Comparison of ENCODE assay signal across 8 mouse cellular contexts in genomic region chr10:80074813-80075601, GRCm38 (mm10). TPM values are rescaled to one million over a fixed set of nuclear protein-coding genes. Genes with fewer than 3 reads are reported as not detected.
A peak's percentile ranks its signal among the peaks of the same experiment; 100 is the strongest.
DNase-seq lines count a peak whose midpoint lies in the region; ATAC-seq and TF ChIP-seq lines count a peak whose summit lies in the region.

No protein-coding gene starts in this region.

- peaks cover 16% of the 10 kb centered on the region; the same call in 1 of the 2 replicates for H3K36me3 ChIP-seq in ES-E14 (ENCODE audit: control insufficient read depth, insufficient read depth, low read length, poor library complexity, severe bottlenecking)
- H3K36me3 ChIP-seq in heart, embryonic 12.5 days, result peaks cover 30% of the 10 kb centered on the region
- H3K36me3 ChIP-seq in kidney, postnatal 0 days (ENCODE audit: insufficient read depth, low read length), result peaks cover 10% of the 10 kb centered on the region; the same call in 1 of the 2 replicates

- DNase-seq in B cell, adult 2 months, result peak; percentile 88 to 90
- DNase-seq in ES-E14 (ENCODE audit: low read depth, low spot score), result peak; percentile 56
- DNase-seq in embryo, embryonic 10.5 days (ENCODE audit: low spot score), result peak; percentile 38
- peak; percentile 85 for DNase-seq in kidney, postnatal 0 days (ENCODE audit: low spot score)
- DNase-seq in lung, adult 18-20 months, result peak; percentile 92 to 95
- DNase-seq in right cerebral cortex, postnatal 10 days (ENCODE audit: low spot score in 2 of 2), result peak; percentile 63 to 72
- DNase-seq in testis, postnatal 14 days (ENCODE audit: low spot score), result no peak

- peak overlapping the region; percentile 67 for H3K4me2 ChIP-seq in heart, embryonic 12.5 days
- H3K4me2 ChIP-seq in kidney, postnatal 0 days (ENCODE audit: low read length), result peak overlapping the region; percentile 39

- in situ Hi-C loops in ES-E14 (cut with MboI; ENCODE audit: low sequenced_read_pairs in 2 of 2, unreplicated experiment in 2 of 2), result no loop called here

- no peaks in the 10 kb centered on the region for H3K27me3 ChIP-seq in heart, embryonic 12.5 days (replicated peaks)
- H3K27me3 ChIP-seq in kidney, postnatal 0 days (ENCODE audit: insufficient read depth, low read length), result no peaks in the 10 kb centered on the region

- H3K4me3 ChIP-seq in ES-E14 (ENCODE audit: insufficient read depth in 1 of 2, low read depth in 1 of 2, low read length in 2 of 2, poor library complexity in 1 of 2, severe bottlenecking in 1 of 2), result peak overlapping the region; percentile 54 to 65; a peak in 3 of 4 replicates
- H3K4me3 ChIP-seq in heart, embryonic 12.5 days, result peak overlapping the region; percentile 33
- H3K4me3 ChIP-seq in kidney, postnatal 0 days (replicated peaks; ENCODE audit: low read depth, low read length), result no peak overlapping the region

- ATAC-seq in heart, embryonic 12.5 days (ENCODE audit: insufficient number of reproducible peaks, low FRiP score), result peak; percentile 13; the same call in 1 of the 2 replicates
- ATAC-seq in kidney, postnatal 0 days (replicated peaks; ENCODE audit: low FRiP score, low read depth), result no peak; the same call in 1 of the 2 replicates

- WGBS in heart, embryonic 12.5 days, result 14% methylated on average over 28 of the region's 28 CpGs
- WGBS in kidney, postnatal 0 days, result 15% methylated on average over 28 of the region's 28 CpGs

- TF ChIP-seq CTCF in kidney, postnatal 0 days (IDR thresholded peaks at IDR 0.05; ENCODE audit: low read depth), result peak; percentile 58; the same call in 1 of the 2 replicates

- no peaks in the 10 kb centered on the region for H3K9me3 ChIP-seq in ES-E14 (ENCODE audit: control insufficient read depth, insufficient read depth, low read depth, low read length)
- H3K9me3 ChIP-seq in heart, embryonic 12.5 days (replicated peaks), result no peaks in the 10 kb centered on the region
- no peaks in the 10 kb centered on the region for H3K9me3 ChIP-seq in kidney, postnatal 0 days (replicated peaks; ENCODE audit: low read length)

- peak overlapping the region; percentile 69 for H3K9ac ChIP-seq in ES-E14 (ENCODE audit: insufficient read depth, low read depth, low read length, poor library complexity, severe bottlenecking)
- H3K9ac ChIP-seq in heart, embryonic 12.5 days, result peak overlapping the region; percentile 54
- H3K9ac ChIP-seq in kidney, postnatal 0 days (ENCODE audit: low read depth, low read length), result 0 out of 2 replicates have a peak overlapping the region, but pooled peaks have one; percentile 27

- H3K27ac ChIP-seq in ES-E14 (ENCODE audit: insufficient read depth, low read depth, low read length, poor library complexity, severe bottlenecking), result peak overlapping the region; percentile 44; the same call in 1 of the 2 replicates
- peak overlapping the region; percentile 36; the same call in 1 of the 2 replicates for H3K27ac ChIP-seq in heart, embryonic 12.5 days (ENCODE audit: poor library complexity, severe bottlenecking)
- H3K27ac ChIP-seq in kidney, postnatal 0 days, result peak overlapping the region; percentile 9; the same call in 1 of the 2 replicates

- peaks cover 6 to 30% of the 10 kb centered on the region in 2 experiments; a peak in 3 of 4 replicates for H3K4me1 ChIP-seq in ES-E14 (ENCODE audit: control insufficient read depth in 2 of 2, insufficient read depth in 2 of 2, low read length in 2 of 2, poor library complexity in 1 of 2)
- peaks cover 54% of the 10 kb centered on the region for H3K4me1 ChIP-seq in heart, embryonic 12.5 days (replicated peaks)
- peaks cover 23% of the 10 kb centered on the region for H3K4me1 ChIP-seq in kidney, postnatal 0 days (replicated peaks; ENCODE audit: insufficient read depth, low read length)

TF ChIP-seq in ES-E14, 5 proteins besides CTCF, POLR2A, EP300 and RAD21:
- TF ChIP-seq MAFK (IDR thresholded peaks at IDR 0.05; ENCODE audit: insufficient read depth, low read depth, low read length) (no peak), CHD2 (IDR thresholded peaks at IDR 0.05; ENCODE audit: low read depth, low read length) (no peak), ZNF384 (IDR thresholded peaks at IDR 0.05; ENCODE audit: low read depth, low read length) (no peak), ZC3H11A (IDR thresholded peaks at IDR 0.05; ENCODE audit: borderline replicate concordance, low read depth, low read length) (no peak), HCFC1 (IDR thresholded peaks at IDR 0.05; ENCODE audit: borderline replicate concordance, insufficient read depth, low read length) (no peak)

RNA-seq across cellular contexts. Expression of gene Gpx4, which starts 28.0 kb away (rescaled TPM):
- 1,456 and 1,919 TPM in 2 replicates for total RNA-seq in ES-E14 (2012; rRNA removed)
- 677 and 717 TPM in 2 replicates for polyA plus RNA-seq in heart, embryonic 12.5 days (2016; fragmentation: Nextera tagmentation; extraction: Ambion mirVana)
- polyA plus RNA-seq in kidney, postnatal 0 days (2015; fragmentation: Nextera tagmentation; extraction: Ambion mirVana), result 901 and 946 TPM in 2 replicates

RNA-seq across cellular contexts. Expression of gene Sbno2, which starts 30.4 kb away (rescaled TPM):
- total RNA-seq in ES-E14 (2012; rRNA removed), result 36.6 and 49.3 TPM in 2 replicates
- 13.0 and 14.6 TPM in 2 replicates for polyA plus RNA-seq in heart, embryonic 12.5 days (2016; fragmentation: Nextera tagmentation; extraction: Ambion mirVana)
- polyA plus RNA-seq in kidney, postnatal 0 days (2015; fragmentation: Nextera tagmentation; extraction: Ambion mirVana), result 9.6 and 10.5 TPM in 2 replicates

RNA-seq across cellular contexts. Expression of gene Polr2e, which starts 35.4 kb away (rescaled TPM):
- total RNA-seq in ES-E14 (2012; rRNA removed), result 266 and 293 TPM in 2 replicates
- 132 and 135 TPM in 2 replicates for polyA plus RNA-seq in heart, embryonic 12.5 days (2016; fragmentation: Nextera tagmentation; extraction: Ambion mirVana)
- 208 and 210 TPM in 2 replicates for polyA plus RNA-seq in kidney, postnatal 0 days (2015; fragmentation: Nextera tagmentation; extraction: Ambion mirVana)

RNA-seq across cellular contexts. Expression of gene Stk11, which starts 40.6 kb away (rescaled TPM):
- total RNA-seq in ES-E14 (2012; rRNA removed), result 124 and 141 TPM in 2 replicates
- polyA plus RNA-seq in heart, embryonic 12.5 days (2016; fragmentation: Nextera tagmentation; extraction: Ambion mirVana), result 10.8 and 13.8 TPM in 2 replicates
- 14.2 and 15.1 TPM in 2 replicates for polyA plus RNA-seq in kidney, postnatal 0 days (2015; fragmentation: Nextera tagmentation; extraction: Ambion mirVana)

RNA-seq across cellular contexts. Expression of gene Arhgap45, which starts 58.6 kb away (rescaled TPM):
- total RNA-seq in ES-E14 (2012; rRNA removed), result 17.0 and 20.9 TPM in 2 replicates
- polyA plus RNA-seq in heart, embryonic 12.5 days (2016; fragmentation: Nextera tagmentation; extraction: Ambion mirVana), result 7.5 and 8.5 TPM in 2 replicates
- polyA plus RNA-seq in kidney, postnatal 0 days (2015; fragmentation: Nextera tagmentation; extraction: Ambion mirVana), result 4.0 and 4.6 TPM in 2 replicates
